Mouse (Mus musculus): Measurements from ENCODE around the gene Nt5dc3. TPM values are rescaled to one million over a fixed set of nuclear protein-coding genes. Genes with fewer than 3 reads are reported as not detected.

Gene Nt5dc3
- total and polyA plus RNA-seq, 3 experiments: 7.1 to 14.3 (median 13.0) TPM

DNA sequence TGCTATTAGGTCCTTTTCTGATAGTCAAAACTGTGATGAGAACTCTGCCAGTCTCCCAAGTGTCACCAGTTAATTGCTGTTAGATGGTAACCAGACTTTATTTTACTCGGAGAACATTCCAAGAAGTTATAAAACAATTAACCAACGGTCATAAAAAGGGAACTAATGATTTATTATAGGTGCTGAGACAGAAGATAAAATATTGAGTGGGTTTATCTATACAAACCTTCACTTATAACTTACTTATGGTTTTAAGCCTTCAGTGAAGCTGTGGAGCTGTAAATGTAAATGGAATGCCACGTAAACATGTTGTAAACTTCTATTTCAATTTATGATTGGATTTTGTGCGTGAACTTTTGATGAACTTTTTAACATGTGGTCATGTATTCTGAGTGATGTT lies 5.4 kb upstream of the Nt5dc3 start:
- Histone ChIP-seq H3K36me3 (replicated peaks) (no peaks in the 10 kb centered on the region), H3K9me3 (replicated peaks) (no peaks in the 10 kb centered on the region), H3K4me3 (ENCODE audit: low read depth, low read length) (no peak overlapping the region), H3K4me1 (ENCODE audit: insufficient read depth, low read depth, low read length) (peaks cover 36% of the 10 kb centered on the region), H3K27me3 (ENCODE audit: insufficient read depth, low read length) (0 out of 2 replicates have a peak, but pooled peaks cover 2% of the 10 kb centered on the region)
- no peak for ATAC-seq (ENCODE audit: extremely low read depth, insufficient number of reproducible peaks, low FRiP score, poor library complexity, severe bottlenecking)
- no peak for TF ChIP-seq POLR2AphosphoS5 (IDR thresholded peaks at IDR 0.05; ENCODE audit: insufficient replicate concordance, low read depth, low read length)
- 0 out of 2 replicates have a peak, but pooled peaks have one; percentile 16 for TF ChIP-seq TAL1 (conservative IDR thresholded peaks at IDR 0.05; ENCODE audit: low read depth, low read length)
- no peak for DNase-seq (ENCODE audit: low spot score)

DNA sequence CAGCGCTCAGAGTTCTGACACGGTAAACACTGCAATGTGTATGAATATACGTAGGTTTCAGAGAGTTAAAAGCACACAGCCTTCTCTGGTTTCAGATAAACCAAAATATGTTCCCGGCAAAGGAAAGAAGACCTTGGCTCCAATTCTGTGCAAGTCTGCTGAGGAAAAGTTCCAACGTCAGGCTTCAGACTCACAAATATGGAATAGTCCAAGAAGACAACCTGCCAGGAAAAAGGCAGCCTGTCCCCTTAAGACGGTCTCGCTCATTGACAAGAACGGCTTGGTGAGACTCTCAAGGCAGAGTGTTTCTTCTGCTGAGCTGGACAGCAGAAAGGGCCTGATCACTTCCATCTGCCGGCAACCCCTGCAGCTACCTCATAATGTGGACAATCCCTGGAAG lies 2.5 kb upstream of the Nt5dc3 start:
- Histone ChIP-seq H3K4me1 (ENCODE audit: insufficient read depth, low read depth, low read length) (peaks cover 54% of the 10 kb centered on the region), H3K4me3 (ENCODE audit: low read depth, low read length) (no peak overlapping the region), H3K27me3 (ENCODE audit: insufficient read depth, low read length) (no peaks in the 10 kb centered on the region), H3K36me3 (replicated peaks) (no peaks in the 10 kb centered on the region), H3K9me3 (replicated peaks) (no peaks in the 10 kb centered on the region)
- DNase-seq (ENCODE audit: low spot score) (no peak), ATAC-seq (ENCODE audit: extremely low read depth, insufficient number of reproducible peaks, low FRiP score, poor library complexity, severe bottlenecking) (no peak)
- no peak for TF ChIP-seq POLR2AphosphoS5 (IDR thresholded peaks at IDR 0.05; ENCODE audit: insufficient replicate concordance, low read depth, low read length)
- TF ChIP-seq GATA1 (IDR thresholded peaks at IDR 0.05; ENCODE audit: borderline replicate concordance, low read length): no peak
- no peak for TF ChIP-seq CTCF (IDR thresholded peaks at IDR 0.05; ENCODE audit: low read depth, low read length)
- no peak for TF ChIP-seq GATA2 (IDR thresholded peaks at IDR 0.05; ENCODE audit: borderline replicate concordance, low read depth, low read length)

DNA sequence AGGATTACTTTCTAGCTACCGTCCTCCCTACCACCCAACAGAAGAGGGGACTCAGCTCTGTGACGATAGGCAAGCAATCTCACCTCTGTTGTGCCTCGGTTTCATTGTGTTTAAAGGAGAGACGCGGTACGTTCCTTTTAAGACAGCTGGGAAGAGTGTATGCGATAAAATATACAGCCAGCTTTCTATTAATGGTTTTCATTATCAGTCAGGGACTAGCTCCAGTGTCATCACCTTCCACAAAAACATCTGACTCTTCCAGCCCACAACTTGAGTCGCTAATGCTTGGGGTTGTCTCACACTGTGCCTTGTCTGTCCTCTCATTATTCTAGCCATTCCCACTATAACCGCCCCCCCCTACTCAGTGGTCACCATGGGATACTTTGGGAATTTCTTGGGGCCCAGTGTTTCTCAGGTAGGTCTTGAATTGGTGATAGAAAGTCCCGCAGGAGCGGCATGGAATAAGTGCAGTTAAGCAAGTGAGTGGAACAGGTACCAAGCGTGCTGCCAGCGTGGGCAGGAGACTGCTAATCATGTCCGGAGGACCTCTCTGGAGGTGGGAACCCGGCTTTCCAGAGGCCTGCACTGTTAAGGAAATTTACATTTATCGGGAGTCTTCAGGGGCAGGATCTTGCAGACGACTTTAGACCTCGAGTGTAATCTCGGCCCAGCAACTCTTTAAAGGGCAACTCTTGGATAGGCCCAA lies 1.0 kb upstream of the Nt5dc3 start:
- DNase-seq (ENCODE audit: low spot score) (no peak), ATAC-seq (ENCODE audit: extremely low read depth, insufficient number of reproducible peaks, low FRiP score, poor library complexity, severe bottlenecking) (no peak)
- H3K4me1 ChIP-seq (ENCODE audit: insufficient read depth, low read depth, low read length): peaks cover 56% of the 10 kb centered on the region
- peak overlapping the region; percentile 92 for H3K4me3 ChIP-seq (ENCODE audit: low read depth, low read length)
- no peaks in the 10 kb centered on the region for H3K27me3 ChIP-seq (ENCODE audit: insufficient read depth, low read length)
- no peaks in the 10 kb centered on the region for H3K9me3 ChIP-seq (replicated peaks)
- peaks cover 7% of the 10 kb centered on the region for H3K36me3 ChIP-seq (replicated peaks)
- TF ChIP-seq TAL1 (conservative IDR thresholded peaks at IDR 0.05; ENCODE audit: low read depth, low read length) (no peak), GATA1 (IDR thresholded peaks at IDR 0.05; ENCODE audit: borderline replicate concordance, low read length) (no peak), GATA2 (IDR thresholded peaks at IDR 0.05; ENCODE audit: borderline replicate concordance, low read depth, low read length) (no peak), CTCF (IDR thresholded peaks at IDR 0.05; ENCODE audit: low read depth, low read length) (no peak), POLR2AphosphoS5 (IDR thresholded peaks at IDR 0.05; ENCODE audit: insufficient replicate concordance, low read depth, low read length) (no peak)

DNA sequence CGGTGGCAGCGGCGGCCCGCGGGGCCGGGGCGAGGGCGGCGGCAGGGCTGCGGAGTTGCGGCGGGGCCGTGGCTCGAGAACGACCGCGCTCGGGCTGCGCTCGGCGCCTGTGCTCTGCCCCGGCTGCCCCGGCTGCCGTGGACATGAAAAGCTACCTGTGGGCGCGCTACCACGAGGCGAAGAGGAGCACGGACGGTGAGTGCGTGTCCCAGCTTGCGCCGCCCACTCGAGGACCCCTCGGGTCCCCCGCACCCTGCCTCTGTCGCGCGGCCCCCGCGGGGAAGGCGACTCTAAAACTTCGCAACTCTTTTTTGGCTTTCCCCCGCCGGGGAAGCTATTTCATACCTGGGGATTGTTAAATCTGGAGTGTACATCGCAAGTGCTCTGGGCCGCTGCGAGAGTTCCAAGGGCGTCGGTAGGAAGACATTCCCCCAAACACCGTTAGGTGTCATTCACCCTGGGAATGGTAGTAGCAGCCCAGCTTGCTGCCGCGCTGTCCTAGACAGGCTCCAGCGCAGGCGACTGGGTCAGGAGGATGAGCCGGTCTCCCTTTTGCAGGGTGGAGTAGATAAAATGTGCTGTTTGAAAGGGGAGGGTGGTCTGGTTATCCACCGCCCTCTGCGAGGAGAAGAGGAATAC lies 431 bp downstream of the Nt5dc3 start:
- DNase-seq (ENCODE audit: low spot score) (peak; percentile 20), ATAC-seq (ENCODE audit: extremely low read depth, insufficient number of reproducible peaks, low FRiP score, poor library complexity, severe bottlenecking) (no peak)
- Histone ChIP-seq H3K27me3 (ENCODE audit: insufficient read depth, low read length) (no peaks in the 10 kb centered on the region), H3K4me3 (ENCODE audit: low read depth, low read length) (peak overlapping the region; percentile 92), H3K36me3 (replicated peaks) (peaks cover 12% of the 10 kb centered on the region), H3K9me3 (replicated peaks) (no peaks in the 10 kb centered on the region), H3K4me1 (ENCODE audit: insufficient read depth, low read depth, low read length) (peaks cover 54% of the 10 kb centered on the region)
- TF ChIP-seq TAL1 (conservative IDR thresholded peaks at IDR 0.05; ENCODE audit: low read depth, low read length) (no peak), CTCF (IDR thresholded peaks at IDR 0.05; ENCODE audit: low read depth, low read length) (no peak), POLR2AphosphoS5 (IDR thresholded peaks at IDR 0.05; ENCODE audit: insufficient replicate concordance, low read depth, low read length) (no peak), GATA2 (IDR thresholded peaks at IDR 0.05; ENCODE audit: borderline replicate concordance, low read depth, low read length) (no peak), GATA1 (IDR thresholded peaks at IDR 0.05; ENCODE audit: borderline replicate concordance, low read length) (no peak)

DNA sequence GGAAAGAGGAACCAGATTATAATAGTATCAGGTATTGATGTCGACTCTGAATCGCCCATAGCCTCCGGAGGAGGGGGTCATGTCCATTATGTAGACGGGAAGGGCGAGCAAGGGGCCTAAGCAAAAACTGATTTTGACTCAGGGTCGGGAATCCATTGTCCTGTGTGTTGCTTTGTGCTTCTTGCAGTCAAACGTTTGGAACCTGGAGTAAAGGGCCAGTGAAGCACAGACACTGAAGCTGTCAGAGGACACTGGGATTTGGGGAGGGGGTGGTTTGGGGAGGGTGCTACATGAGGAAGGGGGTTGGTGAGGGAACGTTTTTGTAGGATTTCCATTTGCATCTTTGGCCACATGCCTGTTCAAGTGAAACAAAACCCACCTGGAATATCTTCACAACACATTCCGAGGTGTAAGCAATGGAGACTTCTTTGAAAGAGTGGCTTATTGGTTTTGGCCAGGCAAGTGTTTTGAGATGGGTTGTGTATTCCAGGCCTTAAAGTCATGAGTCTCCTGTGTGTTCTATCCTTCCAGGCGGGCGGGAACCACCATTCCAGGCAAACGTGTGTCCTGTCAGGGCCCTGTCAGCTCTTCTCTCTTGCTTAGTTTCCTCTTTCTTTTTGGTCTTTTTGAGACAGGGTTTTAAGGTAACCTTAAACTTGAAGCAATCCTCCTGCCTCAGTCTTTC lies 1.2 kb downstream of the Nt5dc3 start:
- Histone ChIP-seq H3K36me3 (replicated peaks) (peaks cover 17% of the 10 kb centered on the region), H3K9me3 (replicated peaks) (no peaks in the 10 kb centered on the region), H3K4me3 (ENCODE audit: low read depth, low read length) (peak overlapping the region; percentile 92), H3K4me1 (ENCODE audit: insufficient read depth, low read depth, low read length) (peaks cover 61% of the 10 kb centered on the region), H3K27me3 (ENCODE audit: insufficient read depth, low read length) (no peaks in the 10 kb centered on the region)
- TF ChIP-seq CTCF (IDR thresholded peaks at IDR 0.05; ENCODE audit: low read depth, low read length) (no peak), GATA2 (IDR thresholded peaks at IDR 0.05; ENCODE audit: borderline replicate concordance, low read depth, low read length) (no peak), TAL1 (conservative IDR thresholded peaks at IDR 0.05; ENCODE audit: low read depth, low read length) (no peak), POLR2AphosphoS5 (IDR thresholded peaks at IDR 0.05; ENCODE audit: insufficient replicate concordance, low read depth, low read length) (no peak), GATA1 (IDR thresholded peaks at IDR 0.05; ENCODE audit: borderline replicate concordance, low read length) (no peak)
- DNase-seq (ENCODE audit: low spot score) (peak; percentile 13), ATAC-seq (ENCODE audit: extremely low read depth, insufficient number of reproducible peaks, low FRiP score, poor library complexity, severe bottlenecking) (no peak)

DNA sequence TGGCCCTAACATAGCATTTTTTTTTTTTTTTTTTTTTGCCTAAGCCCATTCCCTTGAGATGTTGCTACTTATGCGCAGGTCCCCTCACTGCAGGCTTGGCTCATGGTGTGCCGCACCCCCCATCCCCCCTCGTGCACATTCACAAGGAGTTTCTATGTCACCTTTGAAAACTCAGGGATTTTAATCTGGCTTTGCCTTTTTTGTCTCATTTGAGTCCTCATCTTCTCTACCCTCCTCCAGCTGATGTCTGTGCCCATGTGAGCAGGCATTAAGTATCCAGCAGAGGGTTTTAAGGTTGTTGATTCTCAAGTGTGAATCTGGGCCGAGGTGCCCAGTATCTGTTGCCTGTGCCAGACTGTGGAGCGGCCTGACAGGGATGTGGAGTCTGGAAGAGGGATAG lies 2.8 kb downstream of the Nt5dc3 start:
- peaks cover 68% of the 10 kb centered on the region for H3K4me1 ChIP-seq (ENCODE audit: insufficient read depth, low read depth, low read length)
- no peak overlapping the region; the same call in 1 of the 2 replicates for H3K4me3 ChIP-seq (ENCODE audit: low read depth, low read length)
- no peaks in the 10 kb centered on the region for H3K27me3 ChIP-seq (ENCODE audit: insufficient read depth, low read length)
- TF ChIP-seq GATA1 (IDR thresholded peaks at IDR 0.05; ENCODE audit: borderline replicate concordance, low read length): no peak
- TF ChIP-seq CTCF (IDR thresholded peaks at IDR 0.05; ENCODE audit: low read depth, low read length): no peak
- TF ChIP-seq GATA2 (IDR thresholded peaks at IDR 0.05; ENCODE audit: borderline replicate concordance, low read depth, low read length): no peak
- TF ChIP-seq TAL1 (conservative IDR thresholded peaks at IDR 0.05; ENCODE audit: low read depth, low read length): no peak
- no peak for TF ChIP-seq POLR2AphosphoS5 (IDR thresholded peaks at IDR 0.05; ENCODE audit: insufficient replicate concordance, low read depth, low read length)
- H3K9me3 ChIP-seq (replicated peaks): no peaks in the 10 kb centered on the region
- ATAC-seq (ENCODE audit: extremely low read depth, insufficient number of reproducible peaks, low FRiP score, poor library complexity, severe bottlenecking) (no peak), DNase-seq (ENCODE audit: low spot score) (no peak)
- H3K36me3 ChIP-seq (replicated peaks): peaks cover 19% of the 10 kb centered on the region

All from G1E (cell line).